Mouse (Mus musculus) testis, adult 2 months (tissue): ENCODE data around the gene P2ry4.

Experiments used
- CTCF ChIP-seq: fragments of 200-500 bp; IDR thresholded peaks from 2 replicates; pipeline ENCODE4 v1.5.1; 2012; ENCODE audit warnings: low read depth, mild to moderate bottlenecking, inconsistent platforms, low read length, moderate library complexity; ENCODE audit not compliant: control insufficient read depth, insufficient read depth, insufficient replicate concordance
- POLR2A ChIP-seq: fragments of 200-500 bp; IDR thresholded peaks from 2 replicates; pipeline ENCODE4 v1.6.1; 2012; ENCODE audit warnings: low read depth, mild to moderate bottlenecking, inconsistent platforms, low read length, moderate library complexity; ENCODE audit not compliant: control insufficient read depth

DNA sequence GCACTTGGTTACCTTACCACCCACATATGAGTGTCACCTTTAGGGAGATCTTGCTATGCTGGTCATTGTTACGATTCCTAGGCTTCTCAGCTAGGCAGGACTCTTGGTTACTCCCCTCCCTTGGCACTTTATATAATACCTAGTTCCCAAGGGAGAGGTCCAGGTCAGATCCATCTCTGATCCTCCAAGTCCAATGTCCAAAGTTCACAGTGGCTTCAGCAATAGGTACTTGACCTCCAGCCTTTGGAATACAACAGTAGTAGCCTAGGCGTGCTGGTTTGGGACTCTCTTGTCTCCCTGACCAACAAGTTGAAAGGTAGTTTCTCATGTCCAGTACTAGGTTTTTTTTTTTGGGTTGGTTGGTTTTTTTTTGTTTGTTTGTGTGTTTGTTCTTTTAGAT lies 34.4 kb upstream of the P2ry4 start:
- TF ChIP-seq CTCF (no peak), POLR2A (no peak)
